Mouse (Mus musculus): Measurements from ENCODE around the gene Ttll5.

GRCm38 (mm10) chr12:85959822-85960501, 135.5 kb downstream of the Ttll5 start:
- TF ChIP-seq GATA1 (IDR thresholded peaks at IDR 0.05; ENCODE audit: low read length) (no peak), TAL1 (IDR thresholded peaks at IDR 0.05; ENCODE audit: low read length) (no peak)

Data from erythroblast, embryonic 14.5 days (primary cell).